Comparison of ENCODE assay signal across 20 mouse cellular contexts in the genomic region with DNA sequence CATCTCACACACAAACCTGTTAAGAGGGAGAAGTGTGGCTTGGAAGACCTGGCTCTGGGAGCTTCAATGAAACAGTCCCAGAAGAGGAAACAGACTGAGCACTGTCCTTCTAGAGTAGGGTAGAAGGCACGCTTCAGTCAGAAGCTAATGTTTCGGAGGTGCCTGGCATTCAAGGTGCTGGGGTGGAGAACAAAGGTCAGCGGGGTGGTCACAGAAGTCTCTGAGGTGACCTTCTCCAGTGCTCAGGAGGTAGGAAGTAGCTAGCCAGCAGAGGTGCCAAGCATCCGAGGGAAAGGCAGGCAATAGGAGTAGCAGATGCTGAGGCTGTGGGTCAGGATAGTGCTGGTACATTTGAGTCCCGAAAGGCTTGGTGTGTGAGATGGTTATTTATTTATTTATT. TPM values are rescaled to one million over a fixed set of nuclear protein-coding genes. Genes with fewer than 3 reads are reported as not detected.
DNase-seq lines count a peak whose midpoint lies in the region; ATAC-seq lines count a peak whose summit lies in the region.
"Had no signal": no experiment of that assay in that cellular context is flagged by ENCODE, and none has a peak within 500 bp of the region (broad histone marks: within the 10 kb centered on the region; RNA-seq: fewer than 3 reads in every experiment).

No protein-coding gene starts in this region.

- no peak overlapping the region for H3K4me2 ChIP-seq in hindbrain, embryonic 13.5 days
- no peak overlapping the region for H3K4me2 ChIP-seq in hindbrain, embryonic 16.5 days (ENCODE audit: low read length)
- H3K4me2 ChIP-seq in midbrain, embryonic 11.5 days, result no peak overlapping the region
- H3K4me2 ChIP-seq: embryonic facial prominence, embryonic 12.5 days; heart, embryonic 13.5 days; stomach, embryonic 15.5 days had no signal

- WGBS in hindbrain, embryonic 13.5 days, result 81% methylated on average over 5 of the region's 5 CpGs
- WGBS in hindbrain, embryonic 16.5 days, result 92% methylated on average over 5 of the region's 5 CpGs
- 85% methylated on average over 5 of the region's 5 CpGs for WGBS in midbrain, embryonic 10.5 days
- 83% methylated on average over 5 of the region's 5 CpGs for WGBS in midbrain, embryonic 11.5 days

- H3K4me1 ChIP-seq in hindbrain, embryonic 13.5 days (replicated peaks), result peaks cover 58% of the 10 kb centered on the region
- H3K4me1 ChIP-seq in hindbrain, embryonic 16.5 days (ENCODE audit: control insufficient read depth, insufficient read depth, low read depth, low read length), result peaks cover 14% of the 10 kb centered on the region
- peaks cover 40% of the 10 kb centered on the region for H3K4me1 ChIP-seq in midbrain, embryonic 10.5 days
- peaks cover 7% of the 10 kb centered on the region for H3K4me1 ChIP-seq in midbrain, embryonic 11.5 days (ENCODE audit: control insufficient read depth, insufficient read depth, low read length)

- 0 out of 2 replicates have a peak overlapping the region, but pooled peaks have one; percentile 46 for H3K27ac ChIP-seq in hindbrain, embryonic 13.5 days
- no peak overlapping the region for H3K27ac ChIP-seq in hindbrain, embryonic 16.5 days (ENCODE audit: low read depth, low read length)
- H3K27ac ChIP-seq in midbrain, embryonic 10.5 days (replicated peaks), result peak overlapping the region; percentile 47; the same call in 1 of the 2 replicates
- H3K27ac ChIP-seq in midbrain, embryonic 11.5 days (ENCODE audit: low read depth, low read length), result no peak overlapping the region
- H3K27ac ChIP-seq: embryonic facial prominence, embryonic 12.5 days; heart, embryonic 13.5 days; liver, embryonic 14.5 days had no signal

- H3K27me3 ChIP-seq in hindbrain, embryonic 13.5 days, result no peaks in the 10 kb centered on the region
- no peaks in the 10 kb centered on the region for H3K27me3 ChIP-seq in hindbrain, embryonic 16.5 days (replicated peaks; ENCODE audit: control insufficient read depth, insufficient read depth, low read length)
- H3K27me3 ChIP-seq in midbrain, embryonic 10.5 days (ENCODE audit: low read depth, poor library complexity, severe bottlenecking), result no peaks in the 10 kb centered on the region
- H3K27me3 ChIP-seq in midbrain, embryonic 11.5 days (ENCODE audit: control insufficient read depth, insufficient read depth, low read length), result no peaks in the 10 kb centered on the region
- H3K27me3 ChIP-seq: embryonic facial prominence, embryonic 12.5 days; stomach, embryonic 15.5 days had no signal

- no peaks in the 10 kb centered on the region for H3K9me3 ChIP-seq in hindbrain, embryonic 13.5 days
- H3K9me3 ChIP-seq in hindbrain, embryonic 16.5 days (ENCODE audit: control insufficient read depth, low read length), result no peaks in the 10 kb centered on the region
- no peaks in the 10 kb centered on the region for H3K9me3 ChIP-seq in midbrain, embryonic 10.5 days (replicated peaks)
- no peaks in the 10 kb centered on the region for H3K9me3 ChIP-seq in midbrain, embryonic 11.5 days (ENCODE audit: control insufficient read depth, low read length)
- H3K9me3 ChIP-seq: embryonic facial prominence, embryonic 12.5 days; heart, embryonic 13.5 days; stomach, embryonic 15.5 days had no signal

- H3K9ac ChIP-seq in hindbrain, embryonic 13.5 days, result no peak overlapping the region
- H3K9ac ChIP-seq in hindbrain, embryonic 16.5 days (ENCODE audit: low read depth, low read length), result no peak overlapping the region
- no peak overlapping the region for H3K9ac ChIP-seq in midbrain, embryonic 11.5 days (ENCODE audit: low read length)
- H3K9ac ChIP-seq: embryonic facial prominence, embryonic 12.5 days; heart, embryonic 13.5 days; liver, embryonic 14.5 days; stomach, embryonic 15.5 days had no signal

- no peak for ATAC-seq in hindbrain, embryonic 13.5 days (ENCODE audit: low FRiP score)
- no peak for ATAC-seq in hindbrain, embryonic 16.5 days
- ATAC-seq in midbrain, embryonic 11.5 days (ENCODE audit: low FRiP score), result no peak
- ATAC-seq in megakaryocyte-erythroid progenitor cell, adult 5-6 weeks (replicated peaks; ENCODE audit: low FRiP score, low TSS enrichment, poor library complexity, severe bottlenecking), result no peak

- DNase-seq in kidney, postnatal 36 days, result peak; percentile 57 to 58
- DNase-seq in kidney, adult 18-20 months, result no peak
- DNase-seq in midbrain, embryonic 10.5 days (ENCODE audit: low spot score), result no peak
- DNase-seq in midbrain, embryonic 11.5 days (ENCODE audit: low spot score, missing footprints), result no peak
- DNase-seq: adrenal gland, postnatal 25 days; B cell, adult 2 months; cerebellum, adult 11 months; cerebellum, postnatal 10 days; gastrocnemius, postnatal 10 days; heart, adult 11 months; retina, postnatal 1 day; thymus, adult 2 months had no signal

- H3K4me3 ChIP-seq in hindbrain, embryonic 13.5 days, result no peak overlapping the region
- H3K4me3 ChIP-seq in hindbrain, embryonic 16.5 days (ENCODE audit: low read length), result no peak overlapping the region
- H3K4me3 ChIP-seq in midbrain, embryonic 10.5 days, result no peak overlapping the region
- H3K4me3 ChIP-seq in midbrain, embryonic 11.5 days (ENCODE audit: low read depth, low read length), result no peak overlapping the region
- H3K4me3 ChIP-seq: embryonic facial prominence, embryonic 12.5 days; heart, embryonic 13.5 days; stomach, embryonic 15.5 days had no signal

- no peaks in the 10 kb centered on the region for H3K36me3 ChIP-seq in hindbrain, embryonic 13.5 days
- no peaks in the 10 kb centered on the region for H3K36me3 ChIP-seq in hindbrain, embryonic 16.5 days (ENCODE audit: control insufficient read depth, insufficient read depth, low read length)
- no peaks in the 10 kb centered on the region for H3K36me3 ChIP-seq in midbrain, embryonic 10.5 days
- H3K36me3 ChIP-seq in midbrain, embryonic 11.5 days (ENCODE audit: control insufficient read depth, insufficient read depth, low read length), result no peaks in the 10 kb centered on the region
- H3K36me3 ChIP-seq: embryonic facial prominence, embryonic 12.5 days; heart, embryonic 13.5 days; stomach, embryonic 15.5 days had no signal

RNA-seq across cellular contexts. Expression of a gene that starts 59.6 kb away (rescaled TPM):
- 6.7 and 7.1 TPM in 2 replicates for polyA plus RNA-seq in hindbrain, embryonic 13.5 days (2015; fragmentation: Nextera tagmentation; extraction: Ambion mirVana)
- 6.4 and 7.8 TPM in 2 replicates for polyA plus RNA-seq in hindbrain, embryonic 16.5 days (2015; fragmentation: Nextera tagmentation; extraction: Ambion mirVana)
- 5.0 and 5.3 TPM in 2 replicates for polyA plus RNA-seq in midbrain, embryonic 10.5 days (2016; fragmentation: Nextera tagmentation; extraction: Ambion mirVana)
- 6.4 and 8.5 TPM in 2 replicates for polyA plus RNA-seq in midbrain, embryonic 11.5 days (2014; fragmentation: Nextera tagmentation; extraction: Ambion mirVana)
- total RNA-seq in megakaryocyte-erythroid progenitor cell, adult 5-6 weeks (2014; fragmentation: Nextera tagmentation), result not detected in 2 replicates
- not detected in 2 replicates for total RNA-seq in megakaryocyte-erythroid progenitor cell, adult 5-6 weeks (2017)
- total RNA-seq: monocyte, adult 5-6 weeks had no signal

Comparison
In these comparisons a context has a peak if more than half of its experiments do, and no peak if none do; other contexts are left out.
1. H3K27ac ChIP-seq: peak in hindbrain, embryonic 13.5 days (single experiment) and midbrain, embryonic 10.5 days (single experiment); none in hindbrain, embryonic 16.5 days (single experiment) and midbrain, embryonic 11.5 days (single experiment).
2. DNase-seq: peak in kidney, postnatal 36 days (2 of 2); none in kidney, adult 18-20 months (single experiment), midbrain, embryonic 10.5 days (single experiment) and midbrain, embryonic 11.5 days (single experiment).